Mouse (Mus musculus) ES-Bruce4 (cell line): Measurements from ENCODE around the gene Egfr.

Experiments used
- CTCF ChIP-seq: IDR thresholded peaks from one replicate; pipeline ENCODE4 v1.8.1; 2011; ENCODE audit warnings: low read depth, low read length
- EP300 ChIP-seq: IDR thresholded peaks from 2 replicates; pipeline ENCODE4 v1.6.1; 2011; ENCODE audit warnings: low read depth, low read length; ENCODE audit not compliant: insufficient read depth
- POLR2A ChIP-seq: IDR thresholded peaks from one replicate; pipeline ENCODE4 v1.8.1; 2011; ENCODE audit warnings: low read length; ENCODE audit not compliant: insufficient read depth

GRCm38 (mm10) chr11:16881932-16882331 lies 129.9 kb downstream of the Egfr start:
- TF ChIP-seq CTCF (no peak), POLR2A (no peak), EP300 (no peak)
